In the genomic region with DNA sequence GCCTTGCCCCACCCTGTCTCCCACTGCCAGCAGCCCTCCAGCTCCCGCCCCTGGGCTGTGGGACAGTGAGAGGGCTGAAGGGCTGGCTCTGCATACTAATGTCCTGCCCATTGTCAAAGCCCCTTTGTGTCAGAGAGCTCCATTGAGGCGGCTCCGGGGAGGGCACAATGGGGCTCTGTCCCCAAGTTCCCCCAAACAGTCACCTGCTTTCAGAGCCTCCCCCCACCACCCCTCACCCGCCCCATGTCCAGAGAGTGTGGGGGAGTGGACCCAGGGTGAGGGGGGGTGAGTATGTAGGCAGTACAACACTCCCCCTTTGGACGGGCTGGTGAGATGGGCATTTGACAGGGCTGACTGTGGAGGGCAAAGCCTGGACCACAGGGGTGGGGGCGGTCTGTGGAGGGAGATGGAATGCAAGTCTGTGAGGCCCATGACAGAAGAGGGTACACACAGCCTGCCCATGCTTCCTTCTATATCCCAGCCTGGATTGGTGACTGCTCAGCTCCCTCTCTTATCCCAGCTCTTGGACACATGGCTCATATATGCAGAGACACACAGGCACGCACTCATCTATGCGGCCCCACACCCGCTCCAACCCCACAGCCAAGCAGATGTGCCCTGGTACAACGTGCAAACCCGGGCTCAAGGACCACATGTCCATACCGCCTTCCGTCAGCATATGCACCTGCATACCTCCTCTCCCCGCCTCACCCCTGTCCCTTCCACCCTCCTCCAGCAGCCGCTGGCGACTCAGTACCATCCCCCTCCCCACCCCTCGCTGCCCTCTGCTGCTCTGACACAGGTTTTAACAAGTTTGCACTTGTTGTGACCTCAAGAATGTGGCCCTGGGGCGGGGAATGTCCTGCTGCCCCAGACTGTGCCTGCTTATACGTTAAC, we compare ENCODE assay signal across 8 mouse cellular contexts. TPM values are rescaled to one million over a fixed set of nuclear protein-coding genes. Genes with fewer than 3 reads are reported as not detected.
DNase-seq lines count a peak whose midpoint lies in the region; ATAC-seq and TF ChIP-seq lines count a peak whose summit lies in the region.

No protein-coding gene starts in this region.

- peak; percentile 91 for TF ChIP-seq EP300 in ES-Bruce4 (IDR thresholded peaks at IDR 0.05; ENCODE audit: insufficient read depth, low read depth, low read length)

- peaks cover 88% of the 10 kb centered on the region for H3K27me3 ChIP-seq in heart, embryonic 10.5 days (ENCODE audit: insufficient read depth, poor library complexity, severe bottlenecking)
- H3K27me3 ChIP-seq in ES-Bruce4 (ENCODE audit: control insufficient read depth, insufficient read depth, low read length, poor library complexity, severe bottlenecking): no peaks in the 10 kb centered on the region
- no peaks in the 10 kb centered on the region for H3K27me3 ChIP-seq in forebrain, embryonic 12.5 days
- H3K27me3 ChIP-seq in kidney, postnatal 0 days (ENCODE audit: insufficient read depth, low read length): no peaks in the 10 kb centered on the region
- no peaks in the 10 kb centered on the region; the same call in 1 of the 2 replicates for H3K27me3 ChIP-seq in lung, embryonic 16.5 days (ENCODE audit: control insufficient read depth, insufficient read depth, low read depth, low read length)

- peak overlapping the region; percentile 4; the same call in 1 of the 2 replicates for H3K9ac ChIP-seq in ES-Bruce4 (ENCODE audit: low read depth, poor library complexity, severe bottlenecking)
- peak overlapping the region; percentile 33 for H3K9ac ChIP-seq in forebrain, embryonic 12.5 days
- H3K9ac ChIP-seq in kidney, postnatal 0 days (ENCODE audit: low read depth, low read length): no peak overlapping the region
- no peak overlapping the region for H3K9ac ChIP-seq in lung, embryonic 16.5 days (ENCODE audit: low read length)

- peaks cover 13% of the 10 kb centered on the region for H3K4me1 ChIP-seq in heart, embryonic 10.5 days
- H3K4me1 ChIP-seq in ES-Bruce4 (ENCODE audit: control insufficient read depth, insufficient read depth, low read length): peaks cover 5% of the 10 kb centered on the region
- peaks cover 48% of the 10 kb centered on the region for H3K4me1 ChIP-seq in forebrain, embryonic 12.5 days
- peaks cover 7% of the 10 kb centered on the region; the same call in 1 of the 2 replicates for H3K4me1 ChIP-seq in kidney, postnatal 0 days (replicated peaks; ENCODE audit: insufficient read depth, low read length)
- peaks cover 12% of the 10 kb centered on the region for H3K4me1 ChIP-seq in lung, embryonic 16.5 days (replicated peaks; ENCODE audit: control insufficient read depth, insufficient read depth, low read length)

- H3K36me3 ChIP-seq in heart, embryonic 10.5 days: no peaks in the 10 kb centered on the region
- H3K36me3 ChIP-seq in ES-Bruce4 (ENCODE audit: control insufficient read depth, insufficient read depth, low read length, poor library complexity, severe bottlenecking): no peaks in the 10 kb centered on the region
- no peaks in the 10 kb centered on the region for H3K36me3 ChIP-seq in forebrain, embryonic 12.5 days (replicated peaks)
- no peaks in the 10 kb centered on the region for H3K36me3 ChIP-seq in kidney, postnatal 0 days (ENCODE audit: insufficient read depth, low read length)
- no peaks in the 10 kb centered on the region for H3K36me3 ChIP-seq in lung, embryonic 16.5 days (ENCODE audit: control insufficient read depth, insufficient read depth, low read length)

- peak overlapping the region; percentile 41 for H3K4me2 ChIP-seq in forebrain, embryonic 12.5 days
- no peak overlapping the region for H3K4me2 ChIP-seq in kidney, postnatal 0 days (ENCODE audit: low read length)
- H3K4me2 ChIP-seq in lung, embryonic 16.5 days (ENCODE audit: low read depth, low read length): no peak overlapping the region

- 16% methylated on average over 18 of the region's 19 CpGs for WGBS in heart, embryonic 10.5 days
- 1% methylated on average over 18 of the region's 19 CpGs for WGBS in forebrain, embryonic 12.5 days
- WGBS in kidney, postnatal 0 days: 16% methylated on average over 19 of the region's 19 CpGs
- 14% methylated on average over 19 of the region's 19 CpGs for WGBS in lung, embryonic 16.5 days

- H3K27ac ChIP-seq in heart, embryonic 10.5 days: peak overlapping the region; percentile 62
- no peak overlapping the region for H3K27ac ChIP-seq in ES-Bruce4 (ENCODE audit: insufficient read depth, low read length)
- H3K27ac ChIP-seq in forebrain, embryonic 12.5 days: peak overlapping the region; percentile 93
- H3K27ac ChIP-seq in kidney, postnatal 0 days: peak overlapping the region; percentile 81
- no peak overlapping the region for H3K27ac ChIP-seq in lung, embryonic 16.5 days (ENCODE audit: low read length)

- no peak for TF ChIP-seq POLR2A in ES-Bruce4 (IDR thresholded peaks at IDR 0.05; ENCODE audit: insufficient read depth, low read length)

- no peaks in the 10 kb centered on the region for H3K9me3 ChIP-seq in heart, embryonic 10.5 days
- no peaks in the 10 kb centered on the region for H3K9me3 ChIP-seq in ES-Bruce4 (replicated peaks; ENCODE audit: control insufficient read depth, insufficient read depth, low read length, poor library complexity, severe bottlenecking)
- no peaks in the 10 kb centered on the region for H3K9me3 ChIP-seq in forebrain, embryonic 12.5 days
- H3K9me3 ChIP-seq in kidney, postnatal 0 days (replicated peaks; ENCODE audit: low read length): no peaks in the 10 kb centered on the region
- no peaks in the 10 kb centered on the region for H3K9me3 ChIP-seq in lung, embryonic 16.5 days (ENCODE audit: control insufficient read depth, low read length)

- intact Hi-C loops in gastrocnemius, postnatal 36 days (cut with DNase I): no loop called here

- TF ChIP-seq CTCF in ES-Bruce4 (IDR thresholded peaks at IDR 0.05; ENCODE audit: low read depth, low read length): no peak
- no peak for TF ChIP-seq CTCF in kidney, postnatal 0 days (IDR thresholded peaks at IDR 0.05; ENCODE audit: low read depth)

- peak overlapping the region; percentile 23 for H3K4me3 ChIP-seq in heart, embryonic 10.5 days
- H3K4me3 ChIP-seq in ES-Bruce4 (ENCODE audit: low read depth, low read length): peak overlapping the region; percentile 42
- no peak overlapping the region for H3K4me3 ChIP-seq in forebrain, embryonic 12.5 days (replicated peaks)
- no peak overlapping the region for H3K4me3 ChIP-seq in kidney, postnatal 0 days (replicated peaks; ENCODE audit: low read depth, low read length)
- no peak overlapping the region for H3K4me3 ChIP-seq in lung, embryonic 16.5 days (ENCODE audit: low read length)

- peak; percentile 97 for ATAC-seq in forebrain, embryonic 12.5 days (ENCODE audit: low FRiP score)
- peak; percentile 93 for ATAC-seq in kidney, postnatal 0 days (replicated peaks; ENCODE audit: low FRiP score, low read depth)
- ATAC-seq in lung, embryonic 16.5 days (ENCODE audit: low read depth): peak; percentile 70

- no peak for DNase-seq in heart, embryonic 10.5 days (ENCODE audit: low spot score)
- DNase-seq in heart, adult 9 months (ENCODE audit: low spot score in 2 of 2): no peak
- peak; percentile 61 for DNase-seq in kidney, postnatal 0 days (ENCODE audit: low spot score)
- DNase-seq in right cerebral cortex, postnatal 4 days: peak; percentile 55
- no peak for DNase-seq in gastrocnemius, postnatal 36 days

RNA-seq across cellular contexts. Expression of gene Kcnj10, which starts 9.2 kb away (rescaled TPM):
- 0.09 TPM in 1 of 2 replicates, not detected in the other for polyA plus RNA-seq in heart, embryonic 10.5 days (2016; fragmentation: Nextera tagmentation; extraction: Ambion mirVana)
- polyA plus RNA-seq in ES-Bruce4 (2011; ENCODE audit: insufficient read depth, insufficient read length, low read depth, missing spikeins): 1.0 and 1.3 TPM in 2 replicates
- polyA plus RNA-seq in forebrain, embryonic 12.5 days (2016; fragmentation: Nextera tagmentation; extraction: Ambion mirVana): 0.93 and 1.2 TPM in 2 replicates
- 3.3 and 4.2 TPM in 2 replicates for polyA plus RNA-seq in kidney, postnatal 0 days (2015; fragmentation: Nextera tagmentation; extraction: Ambion mirVana)
- 0.15 and 0.20 TPM in 2 replicates for polyA plus RNA-seq in lung, embryonic 16.5 days (2015; fragmentation: Nextera tagmentation; extraction: Ambion mirVana)
- total RNA-seq in gastrocnemius, postnatal 36 days (2021): not detected

RNA-seq across cellular contexts. Expression of gene Kcnj9, which starts 21.0 kb away (rescaled TPM):
- polyA plus RNA-seq in heart, embryonic 10.5 days (2016; fragmentation: Nextera tagmentation; extraction: Ambion mirVana): not detected in 2 replicates
- not detected in 2 replicates for polyA plus RNA-seq in ES-Bruce4 (2011; ENCODE audit: insufficient read depth, insufficient read length, low read depth, missing spikeins)
- 2.5 and 2.8 TPM in 2 replicates for polyA plus RNA-seq in forebrain, embryonic 12.5 days (2016; fragmentation: Nextera tagmentation; extraction: Ambion mirVana)
- polyA plus RNA-seq in kidney, postnatal 0 days (2015; fragmentation: Nextera tagmentation; extraction: Ambion mirVana): 0.03 and 0.06 TPM in 2 replicates
- not detected in 2 replicates for polyA plus RNA-seq in lung, embryonic 16.5 days (2015; fragmentation: Nextera tagmentation; extraction: Ambion mirVana)
- not detected for total RNA-seq in gastrocnemius, postnatal 36 days (2021)

RNA-seq across cellular contexts. Expression of gene Pigm, which starts 26.2 kb away (rescaled TPM):
- 8.0 and 8.6 TPM in 2 replicates for polyA plus RNA-seq in heart, embryonic 10.5 days (2016; fragmentation: Nextera tagmentation; extraction: Ambion mirVana)
- polyA plus RNA-seq in ES-Bruce4 (2011; ENCODE audit: insufficient read depth, insufficient read length, low read depth, missing spikeins): 19.9 and 21.2 TPM in 2 replicates
- polyA plus RNA-seq in forebrain, embryonic 12.5 days (2016; fragmentation: Nextera tagmentation; extraction: Ambion mirVana): 10.9 and 11.5 TPM in 2 replicates
- polyA plus RNA-seq in kidney, postnatal 0 days (2015; fragmentation: Nextera tagmentation; extraction: Ambion mirVana): 5.8 and 6.1 TPM in 2 replicates
- polyA plus RNA-seq in lung, embryonic 16.5 days (2015; fragmentation: Nextera tagmentation; extraction: Ambion mirVana): 5.0 and 6.2 TPM in 2 replicates
- 1 to 10 TPM; 3.3 to 4.0 TPM for total RNA-seq in gastrocnemius, postnatal 36 days (2021)

RNA-seq across cellular contexts. Expression of gene Atp1a2, which starts 52.3 kb away (rescaled TPM):
- 8.7 and 22.5 TPM in 2 replicates for polyA plus RNA-seq in heart, embryonic 10.5 days (2016; fragmentation: Nextera tagmentation; extraction: Ambion mirVana)
- polyA plus RNA-seq in ES-Bruce4 (2011; ENCODE audit: insufficient read depth, insufficient read length, low read depth, missing spikeins): 2.1 and 2.6 TPM in 2 replicates
- polyA plus RNA-seq in forebrain, embryonic 12.5 days (2016; fragmentation: Nextera tagmentation; extraction: Ambion mirVana): 9.5 and 10.8 TPM in 2 replicates
- polyA plus RNA-seq in kidney, postnatal 0 days (2015; fragmentation: Nextera tagmentation; extraction: Ambion mirVana): 1.6 and 2.0 TPM in 2 replicates
- 6.2 and 6.7 TPM in 2 replicates for polyA plus RNA-seq in lung, embryonic 16.5 days (2015; fragmentation: Nextera tagmentation; extraction: Ambion mirVana)
- total RNA-seq in gastrocnemius, postnatal 36 days (2021): 1,000 to 10,000 TPM in 1 of 2 experiments, 100 to 1,000 TPM in 1; 930 to 1,020 TPM

Comparison
In these comparisons a context has a peak if more than half of its experiments do, and no peak if none do; other contexts are left out.
1. DNase-seq: peak in kidney, postnatal 0 days (single experiment) and right cerebral cortex, postnatal 4 days (single experiment); none in heart, embryonic 10.5 days (single experiment), heart, adult 9 months (0 of 2) and gastrocnemius, postnatal 36 days (0 of 2).
2. H3K27ac ChIP-seq: peak in heart, embryonic 10.5 days (single experiment), forebrain, embryonic 12.5 days (single experiment) and kidney, postnatal 0 days (single experiment); none in ES-Bruce4 (single experiment) and lung, embryonic 16.5 days (single experiment).
3. H3K4me3 ChIP-seq: peak in heart, embryonic 10.5 days (single experiment) and ES-Bruce4 (single experiment); none in forebrain, embryonic 12.5 days (single experiment), kidney, postnatal 0 days (single experiment) and lung, embryonic 16.5 days (single experiment).
4. H3K9ac ChIP-seq: peak in ES-Bruce4 (single experiment) and forebrain, embryonic 12.5 days (single experiment); none in kidney, postnatal 0 days (single experiment) and lung, embryonic 16.5 days (single experiment).
5. Peak in every context shown above with its lines, with median percentiles within 50 percentile points of each other: ATAC-seq.